Mouse (Mus musculus) liver, embryonic 15.5 days (tissue): ENCODE results near the gene Popdc2. TPM values are rescaled to one million over a fixed set of nuclear protein-coding genes. Genes with fewer than 3 reads are reported as not detected.
"Not testable (repeated sequence)": the region's sequence is repeated elsewhere in the genome, so short reads cannot be mapped to it uniquely, and the experiment has no call there.

ENCODE experiments used
- ATAC-seq: fragments of 200-750 bp; cut with Nextera tagmentation; 2 replicates; pipeline ENCODE4 v1.8.0; 2017; ENCODE audit warnings: moderate number of reproducible peaks, mild to moderate bottlenecking, moderate library complexity; ENCODE audit not compliant: insufficient read depth
- H3K27ac ChIP-seq: fragments of 300-500 bp; sonication (generic); replicated peaks from 2 replicates; pipeline ENCODE4 v1.5.1; 2015; ENCODE audit warnings: mild to moderate bottlenecking, inconsistent platforms
- H3K27me3 ChIP-seq: fragments of 300-500 bp; sonication (generic); 2 replicates; pipeline ENCODE4 v1.6.1; 2015; ENCODE audit warnings: mild to moderate bottlenecking, inconsistent platforms
- H3K36me3 ChIP-seq: fragments of 300-500 bp; sonication (generic); replicated peaks from 2 replicates; pipeline ENCODE4 v1.6.1; 2015; ENCODE audit warnings: moderate library complexity, mild to moderate bottlenecking, inconsistent platforms
- H3K4me1 ChIP-seq: fragments of 300-500 bp; sonication (generic); replicated peaks from 2 replicates; pipeline ENCODE4 v1.6.1; 2015; ENCODE audit warnings: inconsistent platforms
- H3K4me2 ChIP-seq: fragments of 300-500 bp; sonication (generic); 2 replicates; pipeline ENCODE4 v1.6.1; 2015; ENCODE audit warnings: moderate library complexity, mild to moderate bottlenecking, inconsistent platforms
- H3K4me3 ChIP-seq: fragments of 300-500 bp; sonication (generic); replicated peaks from 2 replicates; pipeline ENCODE4 v1.5.1; 2015; ENCODE audit warnings: mild to moderate bottlenecking, inconsistent platforms
- H3K9ac ChIP-seq: fragments of 300-500 bp; sonication (generic); 2 replicates; pipeline ENCODE4 v1.6.1; 2015; ENCODE audit warnings: moderate library complexity, mild to moderate bottlenecking, inconsistent platforms
- H3K9me3 ChIP-seq: fragments of 300-500 bp; sonication (generic); replicated peaks from 2 replicates; pipeline ENCODE4 v1.6.1; 2016; ENCODE audit warnings: inconsistent platforms
- WGBS: fragments of 180-500 bp; shearing (Covaris S2); methylation state at CpG from one replicate; pipeline ENCODE4 v1.1.7; 2015; ENCODE audit warnings: mixed read lengths; ENCODE audit not compliant: insufficient replicate concordance; 5-methylcytosine and 5-hydroxymethylcytosine counted together
- polyA plus RNA-seq: library from polyadenylated mRNA; unstranded; fragments of >200 nt; fragmentation: Nextera tagmentation; extraction: Ambion mirVana; gene quantifications from 2 replicates; pipeline ENCODE4 v1.2.1, GENCODE M21; 2015

Popdc2 gene
- polyA plus RNA-seq = 22.8 and 23.6 TPM in 2 replicates

- Histone ChIP-seq H3K27me3 (no peaks in the 10 kb centered on the region), H3K4me2 (peak within 1 kb of the TSS; percentile 13; the same call in 1 of the 2 replicates), H3K36me3 (no peaks in the 10 kb centered on the region), H3K4me1 (peaks cover 49% of the 10 kb centered on the region), H3K9ac (no peak within 1 kb of the TSS), H3K27ac (peak within 1 kb of the TSS; percentile 20; the same call in 1 of the 2 replicates), H3K4me3 (no peak within 1 kb of the TSS), H3K9me3 (no peaks in the 10 kb centered on the region)
- 53% methylated on average over 10 of the region's 10 CpGs for WGBS
- no peak for ATAC-seq
These were observed at the start of gene Popdc2 for GRCm38 (mm10) chr16:38361933-38362332. TSS of gene Popdc2 (plus strand) at chr16:38362209.

GRCm38 (mm10) chr16:38318492-38318891 lies 43.5 kb upstream of the Popdc2 start:
- Histone ChIP-seq H3K4me1 (no peaks in the 10 kb centered on the region), H3K9ac (no peak overlapping the region), H3K27me3 (no peaks in the 10 kb centered on the region), H3K4me2 (no peak overlapping the region), H3K9me3 (no peaks in the 10 kb centered on the region), H3K36me3 (no peaks in the 10 kb centered on the region), H3K4me3 (no peak overlapping the region), H3K27ac (no peak overlapping the region)
- ATAC-seq = no peak
- WGBS = 65% methylated on average over 9 of the region's 9 CpGs

DNA sequence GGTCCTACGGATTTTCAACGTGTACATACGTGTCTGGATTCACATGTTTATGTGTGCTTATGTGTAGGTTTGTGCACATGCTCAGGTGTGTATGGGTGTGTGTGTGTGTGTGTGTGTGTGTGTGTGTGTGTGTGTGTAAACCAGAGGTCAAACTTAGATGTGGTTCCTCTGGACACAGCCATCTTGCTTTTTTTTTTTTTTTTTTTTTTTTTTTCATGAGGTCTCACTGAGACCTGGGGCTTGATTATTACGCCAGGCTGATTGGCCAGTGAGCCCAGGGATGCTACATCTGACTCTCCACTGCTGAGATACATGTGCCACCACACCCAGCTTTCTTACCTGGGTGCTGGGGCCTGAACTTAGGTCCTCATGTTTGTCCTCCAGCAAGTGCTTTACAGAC lies 42.9 kb upstream of the Popdc2 start:
- 66% methylated on average over 4 of the region's 4 CpGs for WGBS
- Histone ChIP-seq H3K4me2 (no peak overlapping the region), H3K9ac (no peak overlapping the region), H3K27ac (no peak overlapping the region), H3K4me1 (no peaks in the 10 kb centered on the region), H3K36me3 (no peaks in the 10 kb centered on the region), H3K27me3 (no peaks in the 10 kb centered on the region), H3K9me3 (no peaks in the 10 kb centered on the region), H3K4me3 (no peak overlapping the region)
- no peak for ATAC-seq

DNA sequence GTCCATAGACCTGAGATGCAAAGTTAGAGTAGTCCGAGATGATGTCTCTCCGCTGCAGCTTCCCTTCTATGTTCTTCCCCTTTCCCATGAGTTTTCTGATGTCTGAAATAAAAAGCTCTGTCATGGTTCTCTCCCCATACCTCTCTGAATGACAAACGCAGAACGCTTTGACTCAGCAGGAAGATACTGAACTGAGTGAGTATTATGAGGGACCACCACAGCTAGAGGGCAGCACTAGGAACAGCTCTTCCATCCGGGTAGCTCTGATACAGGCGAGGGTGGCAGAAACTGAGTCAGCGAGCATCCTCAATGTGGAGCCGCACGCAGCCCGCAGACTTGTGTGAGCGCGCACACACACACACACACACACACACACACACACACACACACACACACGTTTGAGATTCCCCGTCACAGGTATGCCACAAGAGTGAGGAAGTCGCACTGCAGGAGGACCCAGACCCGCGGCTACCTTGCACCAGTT lies 40.5 kb upstream of the Popdc2 start:
- Histone ChIP-seq H3K9ac (no peak overlapping the region), H3K4me1 (no peaks in the 10 kb centered on the region), H3K27me3 (no peaks in the 10 kb centered on the region), H3K27ac (no peak overlapping the region), H3K9me3 (no peaks in the 10 kb centered on the region), H3K36me3 (no peaks in the 10 kb centered on the region), H3K4me3 (no peak overlapping the region), H3K4me2 (peak overlapping the region; percentile 29; the same call in 1 of the 2 replicates)
- no peak for ATAC-seq
- WGBS = 29% methylated on average over 17 of the region's 17 CpGs

DNA sequence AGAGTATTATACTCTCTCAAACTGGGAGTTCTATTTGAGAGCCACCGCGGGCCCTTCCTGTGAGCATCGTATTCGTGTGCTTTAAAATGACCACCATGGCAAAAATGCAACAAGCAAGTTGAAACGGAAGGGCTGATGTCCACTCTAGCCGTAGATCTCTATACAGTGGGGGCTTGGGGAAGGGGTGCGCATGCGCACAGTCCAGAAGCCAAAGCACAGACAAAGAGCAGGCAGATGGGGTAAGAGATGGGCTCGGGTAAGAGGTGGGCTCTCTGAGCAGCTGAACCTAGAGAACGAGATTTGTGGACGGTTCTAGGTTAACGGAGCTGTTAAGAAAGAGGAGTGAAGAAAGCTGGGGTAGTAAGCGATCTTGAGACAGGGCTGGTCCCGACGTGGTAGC lies 37.7 kb upstream of the Popdc2 start:
- WGBS = 78% methylated on average over 15 of the region's 15 CpGs
- H3K4me2 ChIP-seq = no peak overlapping the region
- H3K9ac ChIP-seq = no peak overlapping the region
- ATAC-seq = no peak
- no peaks in the 10 kb centered on the region for H3K27me3 ChIP-seq
- no peak overlapping the region for H3K4me3 ChIP-seq
- no peaks in the 10 kb centered on the region for H3K9me3 ChIP-seq
- H3K27ac ChIP-seq = no peak overlapping the region
- no peaks in the 10 kb centered on the region for H3K36me3 ChIP-seq
- no peaks in the 10 kb centered on the region for H3K4me1 ChIP-seq

- Histone ChIP-seq H3K4me2 (no peak overlapping the region), H3K27ac (no peak overlapping the region), H3K4me1 (no peaks in the 10 kb centered on the region), H3K36me3 (no peaks in the 10 kb centered on the region), H3K9me3 (no peaks in the 10 kb centered on the region), H3K9ac (no peak overlapping the region), H3K27me3 (no peaks in the 10 kb centered on the region), H3K4me3 (no peak overlapping the region)
- ATAC-seq = no peak
- 69% methylated on average over 11 of the region's 11 CpGs for WGBS
These were observed 35.1 kb upstream of the Popdc2 start for GRCm38 (mm10) chr16:38326778-38327397.

GRCm38 (mm10) chr16:38329340-38329739 lies 32.7 kb upstream of the Popdc2 start:
- no peak overlapping the region for H3K27ac ChIP-seq
- 66% methylated on average over 3 of the region's 3 CpGs for WGBS
- H3K9me3 ChIP-seq = no peaks in the 10 kb centered on the region
- H3K36me3 ChIP-seq = no peaks in the 10 kb centered on the region
- H3K9ac ChIP-seq = no peak overlapping the region
- H3K4me1 ChIP-seq = 0 out of 2 replicates have a peak, but pooled peaks cover 3% of the 10 kb centered on the region
- ATAC-seq = no peak
- H3K27me3 ChIP-seq = no peaks in the 10 kb centered on the region
- no peak overlapping the region for H3K4me2 ChIP-seq
- no peak overlapping the region for H3K4me3 ChIP-seq

GRCm38 (mm10) chr16:38334431-38334830 lies 27.6 kb upstream of the Popdc2 start:
- Histone ChIP-seq H3K4me3 (no peak overlapping the region), H3K9ac (no peak overlapping the region), H3K4me2 (no peak overlapping the region), H3K36me3 (no peaks in the 10 kb centered on the region), H3K27ac (no peak overlapping the region), H3K9me3 (no peaks in the 10 kb centered on the region), H3K27me3 (no peaks in the 10 kb centered on the region), H3K4me1 (0 out of 2 replicates have a peak, but pooled peaks cover 3% of the 10 kb centered on the region)
- 50% methylated on average over 6 of the region's 6 CpGs for WGBS
- ATAC-seq = no peak

DNA sequence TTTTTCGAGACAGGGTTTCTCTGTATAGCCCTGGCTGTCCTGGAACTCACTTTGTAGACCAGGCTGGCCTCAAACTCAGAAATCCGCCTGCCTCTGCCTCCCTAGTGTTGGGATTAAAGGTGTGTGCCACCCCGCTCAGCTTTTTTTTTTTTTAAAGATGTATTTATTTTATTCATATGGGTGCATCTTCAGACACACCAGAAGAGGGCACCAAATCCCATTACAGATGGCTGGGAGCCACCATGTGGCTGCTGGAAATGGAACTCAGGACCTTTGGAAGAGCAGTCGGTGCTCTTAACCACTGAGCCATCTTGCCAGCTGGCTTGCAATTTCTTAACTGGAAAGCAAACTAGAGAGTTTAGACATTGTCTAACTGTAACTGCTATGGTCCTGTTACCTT lies 23.9 kb upstream of the Popdc2 start:
- H3K36me3 ChIP-seq, H3K9ac ChIP-seq, H3K27ac ChIP-seq, ATAC-seq, H3K4me3 ChIP-seq, H3K4me2 ChIP-seq, H3K9me3 ChIP-seq: not testable (repeated sequence)
- peaks cover 11% of the 10 kb centered on the region for H3K27me3 ChIP-seq
- 67% methylated on average over 4 of the region's 4 CpGs for WGBS
- H3K4me1 ChIP-seq = peaks cover 12% of the 10 kb centered on the region

DNA sequence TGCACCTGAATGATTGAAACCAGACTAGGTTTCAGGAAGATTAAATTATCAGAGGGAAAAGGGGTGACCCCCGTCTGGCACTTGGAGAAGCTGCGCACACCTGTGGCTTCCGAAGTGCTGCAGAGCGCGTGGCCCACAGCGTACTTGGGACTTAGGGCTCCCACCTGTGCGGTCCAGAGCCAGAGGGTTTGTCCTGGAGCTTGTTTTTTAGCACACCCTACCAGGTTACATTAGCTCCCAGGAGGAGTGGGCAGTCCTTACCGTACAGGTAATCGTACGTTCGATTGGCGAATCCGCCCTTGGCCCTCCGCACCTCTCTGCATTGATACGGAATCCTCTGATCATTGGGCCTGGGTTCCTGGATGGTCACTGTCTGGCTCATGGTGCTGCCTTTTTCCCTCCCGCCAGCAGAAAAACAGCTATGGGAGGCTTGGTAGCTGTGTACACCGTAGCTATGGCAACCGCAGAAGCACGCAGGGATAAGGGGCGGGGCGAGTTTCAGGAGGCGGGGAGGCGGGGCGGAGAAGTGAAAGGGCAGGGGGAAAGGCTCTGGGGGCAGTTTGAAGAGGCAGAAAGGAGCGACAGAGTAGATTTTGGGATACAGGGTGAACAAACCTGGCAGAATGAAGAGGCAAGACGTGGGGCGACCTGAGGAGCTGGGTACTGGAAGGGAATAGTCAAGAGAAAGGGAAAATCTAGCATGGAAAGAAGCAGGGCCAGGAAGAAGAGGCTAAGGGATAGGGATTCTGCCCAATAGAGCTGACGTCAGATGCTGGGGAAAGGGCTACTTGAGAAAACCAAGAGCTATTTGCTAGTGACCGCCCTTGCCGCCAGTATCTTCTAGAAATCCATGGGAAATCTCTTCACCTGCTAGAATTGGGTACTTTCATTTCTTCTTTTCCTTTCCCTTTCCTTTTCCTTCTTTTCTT lies 20.3 kb upstream of the Popdc2 start, which contains the start of gene Maats1:
Gene Maats1 (minus strand): TSS at position 748 of the 929 bp plus-strand sequence.
- Histone ChIP-seq H3K4me3 (peak within 1 kb of the TSS; percentile 35), H3K27me3 (peaks cover 11% of the 10 kb centered on the region), H3K4me1 (peaks cover 18% of the 10 kb centered on the region), H3K4me2 (peak within 1 kb of the TSS; percentile 59), H3K36me3 (no peaks in the 10 kb centered on the region), H3K9me3 (no peaks in the 10 kb centered on the region), H3K9ac (no peak within 1 kb of the TSS), H3K27ac (no peak within 1 kb of the TSS)
- WGBS = 19% methylated on average over 30 of the region's 30 CpGs
- ATAC-seq = peak; percentile 25; the same call in 1 of the 2 replicates
